Mouse (Mus musculus): ENCODE results near the gene Sipa1l2. TPM values are rescaled to one million over a fixed set of nuclear protein-coding genes. Genes with fewer than 3 reads are reported as not detected.

Gene Sipa1l2
- polyA plus RNA-seq, 1 experiment from 2014 or later = 8.2 TPM

DNA sequence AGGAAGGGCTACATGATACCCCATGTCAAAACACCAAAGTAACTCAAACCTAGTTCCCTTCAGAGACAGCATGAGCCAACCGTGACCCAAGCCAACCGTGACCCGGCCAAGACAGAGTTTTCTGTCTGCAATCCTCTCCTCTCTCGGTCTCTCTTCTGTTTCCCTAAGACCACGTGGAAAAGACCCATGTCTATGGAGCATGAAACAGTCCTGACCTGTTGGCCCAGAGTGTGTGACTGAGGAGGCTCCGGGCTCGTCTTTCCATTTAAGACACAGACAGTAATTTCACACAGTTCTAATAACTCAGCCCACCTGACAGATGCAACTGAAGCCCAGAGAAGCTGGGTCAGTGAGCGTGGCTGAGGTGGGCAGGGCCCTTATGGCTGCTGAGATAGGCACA is 65.8 kb downstream of the Sipa1l2 start:
- no peaks in the 10 kb centered on the region for H3K27me3 ChIP-seq (ENCODE audit: insufficient read depth, low read length)
- DNase-seq (ENCODE audit: low spot score) (peak; percentile 87), ATAC-seq (replicated peaks; ENCODE audit: low FRiP score, low read depth) (peak; percentile 76)
- no peak overlapping the region for H3K27ac ChIP-seq
- H3K9me3 ChIP-seq (replicated peaks; ENCODE audit: low read length) = no peaks in the 10 kb centered on the region
- H3K4me2 ChIP-seq (ENCODE audit: low read length) = no peak overlapping the region
- no peak overlapping the region for H3K9ac ChIP-seq (ENCODE audit: low read depth, low read length)
- no peak overlapping the region for H3K4me3 ChIP-seq (replicated peaks; ENCODE audit: low read depth, low read length)
- H3K4me1 ChIP-seq (replicated peaks; ENCODE audit: insufficient read depth, low read length) = peaks cover 43% of the 10 kb centered on the region
- no peaks in the 10 kb centered on the region for H3K36me3 ChIP-seq (ENCODE audit: insufficient read depth, low read length)
- WGBS = 42% methylated on average over 8 of the region's 8 CpGs
- TF ChIP-seq CTCF (IDR thresholded peaks at IDR 0.05; ENCODE audit: low read depth) = no peak

DNA sequence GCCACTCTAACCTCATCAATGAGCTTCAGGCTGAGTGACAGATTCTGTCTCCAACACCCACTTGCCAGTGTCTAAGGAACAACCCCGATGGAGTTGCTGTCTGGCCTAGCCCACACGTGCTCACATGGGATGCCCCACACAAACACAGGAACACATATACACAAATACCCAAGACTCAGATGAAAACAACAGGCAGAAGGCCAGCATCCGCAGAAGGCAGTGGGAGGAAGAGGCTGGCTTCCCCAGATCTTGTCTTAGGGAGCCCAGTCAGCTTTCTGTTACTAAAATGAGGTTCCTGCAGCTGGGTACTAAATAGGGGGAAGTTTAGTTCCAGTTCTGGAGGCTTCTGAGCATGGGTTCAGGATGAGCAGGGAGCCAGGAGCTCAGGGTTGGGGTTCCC is 66.8 kb downstream of the Sipa1l2 start:
- H3K27me3 ChIP-seq (ENCODE audit: insufficient read depth, low read length) = no peaks in the 10 kb centered on the region
- no peaks in the 10 kb centered on the region for H3K36me3 ChIP-seq (ENCODE audit: insufficient read depth, low read length)
- H3K4me2 ChIP-seq (ENCODE audit: low read length) = no peak overlapping the region
- peak overlapping the region; percentile 8; the same call in 1 of the 2 replicates for H3K27ac ChIP-seq
- TF ChIP-seq CTCF (IDR thresholded peaks at IDR 0.05; ENCODE audit: low read depth) = no peak
- H3K4me3 ChIP-seq (replicated peaks; ENCODE audit: low read depth, low read length) = no peak overlapping the region
- DNase-seq (ENCODE audit: low spot score) = no peak
- H3K4me1 ChIP-seq (replicated peaks; ENCODE audit: insufficient read depth, low read length) = peaks cover 43% of the 10 kb centered on the region
- no peaks in the 10 kb centered on the region for H3K9me3 ChIP-seq (replicated peaks; ENCODE audit: low read length)
- no peak overlapping the region for H3K9ac ChIP-seq (ENCODE audit: low read depth, low read length)
- no peak for ATAC-seq (replicated peaks; ENCODE audit: low FRiP score, low read depth)
- 85% methylated on average over 3 of the region's 3 CpGs for WGBS

DNA sequence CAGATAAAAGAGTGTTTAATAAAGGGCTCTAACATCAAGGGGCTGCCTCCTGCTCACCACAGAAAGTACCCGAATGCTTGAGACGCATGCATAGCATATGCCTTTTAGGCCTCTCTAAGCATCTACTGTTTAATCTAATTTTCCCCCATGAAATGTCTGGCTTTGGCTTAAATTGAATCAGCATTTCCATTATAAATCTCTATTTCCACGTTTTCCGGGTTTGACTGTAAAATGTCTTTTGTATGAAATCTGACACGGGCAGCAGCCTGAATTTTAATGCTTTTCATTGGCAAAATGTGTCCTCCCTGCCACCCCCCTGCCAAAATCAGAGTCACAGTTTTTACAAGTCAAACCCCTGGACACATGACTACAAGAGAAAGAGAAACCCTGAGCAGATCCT is 69.6 kb downstream of the Sipa1l2 start:
- no peak for DNase-seq (ENCODE audit: low spot score)
- ATAC-seq (replicated peaks; ENCODE audit: low FRiP score, low read depth) = no peak
- no peak overlapping the region for H3K9ac ChIP-seq (ENCODE audit: low read depth, low read length)
- H3K27ac ChIP-seq = no peak overlapping the region
- no peaks in the 10 kb centered on the region for H3K9me3 ChIP-seq (replicated peaks; ENCODE audit: low read length)
- TF ChIP-seq CTCF (IDR thresholded peaks at IDR 0.05; ENCODE audit: low read depth) = no peak
- 70% methylated on average over 5 of the region's 5 CpGs for WGBS
- no peak overlapping the region for H3K4me2 ChIP-seq (ENCODE audit: low read length)
- H3K36me3 ChIP-seq (ENCODE audit: insufficient read depth, low read length) = no peaks in the 10 kb centered on the region
- no peak overlapping the region for H3K4me3 ChIP-seq (replicated peaks; ENCODE audit: low read depth, low read length)
- H3K4me1 ChIP-seq (replicated peaks; ENCODE audit: insufficient read depth, low read length) = peaks cover 21% of the 10 kb centered on the region
- no peaks in the 10 kb centered on the region for H3K27me3 ChIP-seq (ENCODE audit: insufficient read depth, low read length)

DNA sequence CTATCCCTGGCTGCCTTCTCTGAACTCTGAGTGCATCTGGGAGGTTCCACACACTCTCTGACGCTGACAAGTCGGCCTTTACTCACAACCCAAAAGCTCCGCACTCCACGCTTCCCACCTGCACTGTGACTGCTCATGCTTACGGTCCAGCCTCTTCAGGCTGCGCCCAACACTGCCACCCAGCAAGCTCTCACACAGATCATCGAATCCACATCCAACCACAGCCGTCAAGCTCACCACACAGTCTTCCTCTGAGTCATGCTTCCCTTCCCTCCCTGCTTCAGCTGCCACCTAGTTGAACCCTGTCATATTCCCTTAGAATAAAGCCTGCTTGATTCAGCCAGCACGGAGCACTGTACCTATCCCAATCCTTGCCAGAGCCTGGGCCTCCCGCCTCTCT is 71.1 kb downstream of the Sipa1l2 start:
- no peaks in the 10 kb centered on the region for H3K27me3 ChIP-seq (ENCODE audit: insufficient read depth, low read length)
- WGBS = 45% methylated on average over 10 of the region's 10 CpGs
- no peak overlapping the region for H3K9ac ChIP-seq (ENCODE audit: low read depth, low read length)
- no peak overlapping the region for H3K4me3 ChIP-seq (replicated peaks; ENCODE audit: low read depth, low read length)
- peaks cover 7% of the 10 kb centered on the region; the same call in 1 of the 2 replicates for H3K4me1 ChIP-seq (replicated peaks; ENCODE audit: insufficient read depth, low read length)
- H3K4me2 ChIP-seq (ENCODE audit: low read length) = no peak overlapping the region
- H3K9me3 ChIP-seq (replicated peaks; ENCODE audit: low read length) = no peaks in the 10 kb centered on the region
- H3K27ac ChIP-seq = peak overlapping the region; percentile 31; the same call in 1 of the 2 replicates
- no peak for TF ChIP-seq CTCF (IDR thresholded peaks at IDR 0.05; ENCODE audit: low read depth)
- ATAC-seq (replicated peaks; ENCODE audit: low FRiP score, low read depth) = peak; percentile 50; the same call in 1 of the 2 replicates
- no peak for DNase-seq (ENCODE audit: low spot score)
- H3K36me3 ChIP-seq (ENCODE audit: insufficient read depth, low read length) = no peaks in the 10 kb centered on the region

DNA sequence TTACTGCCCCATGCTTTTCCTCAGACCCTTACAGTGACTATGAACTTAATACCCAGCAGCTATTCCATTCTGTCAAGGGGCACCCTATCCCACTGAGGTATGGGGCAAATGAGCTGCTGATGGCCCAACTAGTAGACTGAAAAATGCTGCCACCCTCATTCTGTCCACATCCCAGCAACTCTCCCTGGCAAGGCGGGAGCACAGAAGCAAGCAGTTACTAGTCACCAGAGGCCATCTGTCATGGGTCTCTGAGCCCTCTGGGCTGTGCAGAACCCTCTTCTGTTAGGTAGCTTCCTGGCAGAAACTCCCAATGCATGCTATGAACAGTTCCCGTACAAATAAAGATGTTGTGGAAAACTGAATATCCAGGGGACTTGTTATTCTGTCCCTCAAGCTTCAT is 74.1 kb downstream of the Sipa1l2 start:
- Histone ChIP-seq H3K4me3 (replicated peaks; ENCODE audit: low read depth, low read length) (no peak overlapping the region), H3K27ac (no peak overlapping the region), H3K27me3 (ENCODE audit: insufficient read depth, low read length) (no peaks in the 10 kb centered on the region), H3K36me3 (ENCODE audit: insufficient read depth, low read length) (peaks cover 10% of the 10 kb centered on the region; the same call in 1 of the 2 replicates), H3K4me2 (ENCODE audit: low read length) (no peak overlapping the region), H3K4me1 (replicated peaks; ENCODE audit: insufficient read depth, low read length) (no peaks in the 10 kb centered on the region), H3K9me3 (replicated peaks; ENCODE audit: low read length) (no peaks in the 10 kb centered on the region), H3K9ac (ENCODE audit: low read depth, low read length) (no peak overlapping the region)
- no peak for TF ChIP-seq CTCF (IDR thresholded peaks at IDR 0.05; ENCODE audit: low read depth)
- ATAC-seq (replicated peaks; ENCODE audit: low FRiP score, low read depth) = no peak
- WGBS = 62% methylated on average over 2 of the region's 2 CpGs
- DNase-seq (ENCODE audit: low spot score) = no peak

DNA sequence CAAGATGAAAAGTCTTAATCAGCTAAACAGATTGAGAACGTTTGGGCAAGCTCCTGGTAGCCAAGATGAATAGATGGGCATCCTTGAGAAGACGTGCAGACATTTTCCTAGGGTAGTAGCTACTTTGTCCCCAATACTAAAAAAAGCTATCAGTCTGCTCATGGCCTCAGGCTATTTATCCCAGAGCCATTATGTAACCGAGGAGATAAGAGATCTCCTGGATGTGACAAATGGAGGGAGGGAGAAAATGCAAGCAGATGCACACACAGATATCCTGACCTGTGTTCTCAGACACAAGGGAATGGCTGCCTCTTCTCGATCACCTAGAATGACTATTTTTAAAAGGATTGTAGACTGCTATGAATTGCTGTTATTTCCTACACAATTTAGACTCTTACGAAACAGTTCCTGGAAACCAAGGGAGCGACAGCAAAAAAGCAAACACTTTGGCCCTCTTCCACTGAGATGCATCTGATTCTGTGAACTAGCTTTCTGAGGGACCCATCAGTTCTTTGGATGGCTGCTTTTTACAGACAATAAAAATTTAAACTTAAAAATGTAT is 76.3 kb downstream of the Sipa1l2 start:
- 0 out of 2 replicates have a peak, but pooled peaks cover 5% of the 10 kb centered on the region for H3K4me1 ChIP-seq (replicated peaks; ENCODE audit: insufficient read depth, low read length)
- no peak overlapping the region for H3K27ac ChIP-seq
- ATAC-seq (replicated peaks; ENCODE audit: low FRiP score, low read depth) (no peak), DNase-seq (ENCODE audit: low spot score) (no peak)
- H3K9me3 ChIP-seq (replicated peaks; ENCODE audit: low read length) = no peaks in the 10 kb centered on the region
- TF ChIP-seq CTCF (IDR thresholded peaks at IDR 0.05; ENCODE audit: low read depth) = no peak
- 61% methylated on average over 6 of the region's 6 CpGs for WGBS
- no peaks in the 10 kb centered on the region for H3K27me3 ChIP-seq (ENCODE audit: insufficient read depth, low read length)
- no peak overlapping the region for H3K9ac ChIP-seq (ENCODE audit: low read depth, low read length)
- H3K4me2 ChIP-seq (ENCODE audit: low read length) = no peak overlapping the region
- no peak overlapping the region for H3K4me3 ChIP-seq (replicated peaks; ENCODE audit: low read depth, low read length)
- peaks cover 10% of the 10 kb centered on the region; the same call in 1 of the 2 replicates for H3K36me3 ChIP-seq (ENCODE audit: insufficient read depth, low read length)

DNA sequence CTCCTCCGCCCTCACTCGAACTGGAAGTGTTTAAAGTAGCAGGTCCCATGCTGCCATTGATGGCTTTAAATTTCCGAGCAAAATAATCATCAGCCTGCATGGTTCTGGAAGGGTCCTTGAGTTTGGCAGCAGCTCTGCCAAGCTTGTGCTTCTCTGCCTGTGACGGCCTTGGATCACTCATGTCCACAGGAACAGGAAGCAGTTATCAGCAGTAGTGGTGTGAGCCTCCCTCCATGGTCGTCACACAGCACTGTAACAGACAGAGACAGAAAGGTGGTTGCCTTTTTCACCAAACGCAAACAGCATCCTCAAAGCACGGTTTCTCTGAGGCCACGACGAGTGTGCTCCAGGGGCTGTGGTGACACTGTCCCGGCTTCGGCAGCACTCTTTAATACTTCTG is 77.2 kb downstream of the Sipa1l2 start:
- Histone ChIP-seq H3K36me3 (ENCODE audit: insufficient read depth, low read length) (peaks cover 13% of the 10 kb centered on the region; the same call in 1 of the 2 replicates), H3K9me3 (replicated peaks; ENCODE audit: low read length) (no peaks in the 10 kb centered on the region), H3K9ac (ENCODE audit: low read depth, low read length) (no peak overlapping the region), H3K27ac (no peak overlapping the region), H3K4me1 (replicated peaks; ENCODE audit: insufficient read depth, low read length) (0 out of 2 replicates have a peak, but pooled peaks cover 5% of the 10 kb centered on the region), H3K27me3 (ENCODE audit: insufficient read depth, low read length) (no peaks in the 10 kb centered on the region), H3K4me3 (replicated peaks; ENCODE audit: low read depth, low read length) (no peak overlapping the region), H3K4me2 (ENCODE audit: low read length) (no peak overlapping the region)
- ATAC-seq (replicated peaks; ENCODE audit: low FRiP score, low read depth) (no peak), DNase-seq (ENCODE audit: low spot score) (no peak)
- 85% methylated on average over 11 of the region's 11 CpGs for WGBS
- TF ChIP-seq CTCF (IDR thresholded peaks at IDR 0.05; ENCODE audit: low read depth) = no peak
